Mouse (Mus musculus) small intestine, adult 2 months (tissue): Measurements from ENCODE around the gene Tmem211.

ENCODE experiments used
- CTCF ChIP-seq: fragments of 200-500 bp; IDR thresholded peaks from 2 replicates; pipeline ENCODE4 v1.5.1; 2012; ENCODE audit warnings: low read depth, mild to moderate bottlenecking, control low read depth, inconsistent platforms, low read length, moderate library complexity, mixed read lengths; ENCODE audit not compliant: insufficient replicate concordance, insufficient read length; ENCODE audit errors: extremely low read depth
- POLR2A ChIP-seq: fragments of 200-500 bp; IDR thresholded peaks from 2 replicates; pipeline ENCODE4 v1.6.1; 2012; ENCODE audit warnings: low read depth, mild to moderate bottlenecking, control low read depth, inconsistent platforms, low read length, moderate library complexity

GRCm38 (mm10) chr5:113270043-113270442 lies 43.3 kb downstream of the Tmem211 start:
- TF ChIP-seq POLR2A (no peak), CTCF (no peak; the same call in 1 of the 2 replicates)
